7 mouse cellular contexts compared by ENCODE assay signal in the genomic region with DNA sequence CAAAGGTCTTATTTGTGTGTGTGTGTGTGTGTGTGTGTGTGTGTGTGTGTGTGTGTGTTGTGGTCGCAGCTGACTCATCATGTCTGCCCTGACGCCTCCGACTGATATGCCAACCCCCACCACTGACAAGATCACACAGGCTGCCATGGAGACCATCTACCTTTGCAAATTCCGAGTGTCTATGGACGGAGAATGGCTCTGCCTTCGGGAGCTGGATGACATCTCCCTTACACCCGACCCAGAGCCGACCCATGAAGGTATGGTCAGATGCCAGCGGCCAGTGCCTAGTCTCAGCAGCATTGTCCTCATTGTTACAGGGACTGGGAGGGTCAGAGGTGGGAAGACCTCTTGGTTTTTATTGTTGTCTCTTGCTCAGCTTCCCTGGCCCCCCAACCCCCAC. TPM values are rescaled to one million over a fixed set of nuclear protein-coding genes. Genes with fewer than 3 reads are reported as not detected.
A peak's percentile ranks its signal among the peaks of the same experiment; 100 is the strongest.
DNase-seq lines count a peak whose midpoint lies in the region; ATAC-seq and TF ChIP-seq lines count a peak whose summit lies in the region.

No protein-coding gene starts in this region.

- no peak for ATAC-seq in lung, embryonic 14.5 days (ENCODE audit: insufficient read depth)
- peak; percentile 21 for ATAC-seq in hindbrain, embryonic 14.5 days (ENCODE audit: low FRiP score)
- ATAC-seq in neural tube, embryonic 11.5 days (ENCODE audit: insufficient read depth, low FRiP score, low TSS enrichment): peak; percentile 69

- no peak for TF ChIP-seq CTCF in lung, embryonic 14.5 days (IDR thresholded peaks at IDR 0.05; ENCODE audit: low read depth)

- WGBS in lung, embryonic 14.5 days: 46% methylated on average over 9 of the region's 9 CpGs
- WGBS in hindbrain, embryonic 14.5 days: 5% methylated on average over 9 of the region's 9 CpGs
- 30% methylated on average over 9 of the region's 9 CpGs for WGBS in neural tube, embryonic 11.5 days

- H3K4me1 ChIP-seq in lung, embryonic 14.5 days (ENCODE audit: insufficient read depth): peaks cover 16% of the 10 kb centered on the region
- peaks cover 37% of the 10 kb centered on the region for H3K4me1 ChIP-seq in hindbrain, embryonic 14.5 days (replicated peaks; ENCODE audit: control insufficient read depth, insufficient read depth, low read length)
- peaks cover 22% of the 10 kb centered on the region for H3K4me1 ChIP-seq in neural tube, embryonic 11.5 days (ENCODE audit: control insufficient read depth, insufficient read depth, low read length)

- H3K4me2 ChIP-seq in lung, embryonic 14.5 days: peak overlapping the region; percentile 12; the same call in 1 of the 2 replicates
- H3K4me2 ChIP-seq in hindbrain, embryonic 14.5 days (replicated peaks): peak overlapping the region; percentile 94
- H3K4me2 ChIP-seq in neural tube, embryonic 11.5 days (ENCODE audit: low read depth): peak overlapping the region; percentile 45

- H3K9ac ChIP-seq in lung, embryonic 14.5 days: no peak overlapping the region
- peak overlapping the region; percentile 86 for H3K9ac ChIP-seq in hindbrain, embryonic 14.5 days
- peak overlapping the region; percentile 55 for H3K9ac ChIP-seq in neural tube, embryonic 11.5 days (ENCODE audit: low read length)

- no peak overlapping the region for H3K27ac ChIP-seq in lung, embryonic 14.5 days (ENCODE audit: low read depth)
- H3K27ac ChIP-seq in hindbrain, embryonic 14.5 days: peak overlapping the region; percentile 84
- 0 out of 2 replicates have a peak overlapping the region, but pooled peaks have one; percentile 34 for H3K27ac ChIP-seq in neural tube, embryonic 11.5 days (ENCODE audit: low read depth, low read length)

- no peak overlapping the region for H3K4me3 ChIP-seq in lung, embryonic 14.5 days (ENCODE audit: low read depth, low read length)
- H3K4me3 ChIP-seq in hindbrain, embryonic 14.5 days (replicated peaks; ENCODE audit: low read length): peak overlapping the region; percentile 74
- peak overlapping the region; percentile 48 for H3K4me3 ChIP-seq in neural tube, embryonic 11.5 days (ENCODE audit: low read depth, low read length)

- H3K27me3 ChIP-seq in lung, embryonic 14.5 days (ENCODE audit: insufficient read depth, low read length): no peaks in the 10 kb centered on the region
- H3K27me3 ChIP-seq in hindbrain, embryonic 14.5 days (ENCODE audit: control insufficient read depth, insufficient read depth, low read length): no peaks in the 10 kb centered on the region
- no peaks in the 10 kb centered on the region for H3K27me3 ChIP-seq in neural tube, embryonic 11.5 days (ENCODE audit: control insufficient read depth, insufficient read depth, low read length)

- no peaks in the 10 kb centered on the region for H3K9me3 ChIP-seq in lung, embryonic 14.5 days (ENCODE audit: low read depth, low read length)
- no peaks in the 10 kb centered on the region for H3K9me3 ChIP-seq in hindbrain, embryonic 14.5 days (ENCODE audit: control insufficient read depth, low read length)
- no peaks in the 10 kb centered on the region for H3K9me3 ChIP-seq in neural tube, embryonic 11.5 days (ENCODE audit: control insufficient read depth, low read length)

- H3K36me3 ChIP-seq in lung, embryonic 14.5 days (ENCODE audit: insufficient read depth): no peaks in the 10 kb centered on the region
- 0 out of 2 replicates have a peak, but pooled peaks cover 7% of the 10 kb centered on the region for H3K36me3 ChIP-seq in hindbrain, embryonic 14.5 days (replicated peaks; ENCODE audit: control insufficient read depth, insufficient read depth)
- no peaks in the 10 kb centered on the region for H3K36me3 ChIP-seq in neural tube, embryonic 11.5 days (ENCODE audit: control insufficient read depth, insufficient read depth, low read length)

- DNase-seq in lung, embryonic 14.5 days: no peak
- DNase-seq in lung, adult 18-20 months: no peak
- DNase-seq in embryo, embryonic 10.5 days (ENCODE audit: low spot score): peak; percentile 53
- peak; percentile 51 for DNase-seq in hindbrain, embryonic 14.5 days (ENCODE audit: low spot score)
- DNase-seq in neural tube, embryonic 11.5 days (ENCODE audit: low spot score): peak; percentile 53
- no peak for DNase-seq in gastrocnemius, postnatal 4 days (ENCODE audit: low spot score in 2 of 2)
- no peak for DNase-seq in thymus, postnatal 0 days (ENCODE audit: low spot score)

RNA-seq across cellular contexts. Expression of gene Rufy3, which starts 19.2 kb away (rescaled TPM):
- 11.9 and 14.0 TPM in 2 replicates for polyA plus RNA-seq in lung, embryonic 14.5 days (2014; fragmentation: Nextera tagmentation; extraction: Ambion mirVana)
- 300 and 303 TPM in 2 replicates for polyA plus RNA-seq in hindbrain, embryonic 14.5 days (2014; fragmentation: Nextera tagmentation; extraction: Ambion mirVana)
- polyA plus RNA-seq in neural tube, embryonic 11.5 days (2014; fragmentation: Nextera tagmentation; extraction: Ambion mirVana): 130 and 134 TPM in 2 replicates
- 10 to 100 TPM; 13.8 to 14.5 TPM for total RNA-seq in gastrocnemius, postnatal 4 days (2021)
- polyA plus RNA-seq in thymus, postnatal 0 days (2015; fragmentation: Nextera tagmentation; extraction: Ambion mirVana): 6.7 and 8.4 TPM in 2 replicates

RNA-seq across cellular contexts. Expression of gene Utp3, which starts 29.8 kb away (rescaled TPM):
- 66.8 and 67.9 TPM in 2 replicates for polyA plus RNA-seq in lung, embryonic 14.5 days (2014; fragmentation: Nextera tagmentation; extraction: Ambion mirVana)
- polyA plus RNA-seq in hindbrain, embryonic 14.5 days (2014; fragmentation: Nextera tagmentation; extraction: Ambion mirVana): 35.6 and 36.6 TPM in 2 replicates
- 69.9 and 71.0 TPM in 2 replicates for polyA plus RNA-seq in neural tube, embryonic 11.5 days (2014; fragmentation: Nextera tagmentation; extraction: Ambion mirVana)
- total RNA-seq in gastrocnemius, postnatal 4 days (2021): 10 to 100 TPM; 34.1 to 35.1 TPM
- polyA plus RNA-seq in thymus, postnatal 0 days (2015; fragmentation: Nextera tagmentation; extraction: Ambion mirVana): 76.9 and 85.8 TPM in 2 replicates

RNA-seq across cellular contexts. Expression of gene Jchain, which starts 56.4 kb away (rescaled TPM):
- polyA plus RNA-seq in lung, embryonic 14.5 days (2014; fragmentation: Nextera tagmentation; extraction: Ambion mirVana): 0.22 TPM in 1 of 2 replicates, not detected in the other
- polyA plus RNA-seq in hindbrain, embryonic 14.5 days (2014; fragmentation: Nextera tagmentation; extraction: Ambion mirVana): 0.23 and 0.26 TPM in 2 replicates
- 0.21 and 0.34 TPM in 2 replicates for polyA plus RNA-seq in neural tube, embryonic 11.5 days (2014; fragmentation: Nextera tagmentation; extraction: Ambion mirVana)
- under 1 TPM; 0.31 to 0.32 TPM for total RNA-seq in gastrocnemius, postnatal 4 days (2021)
- 0.42 and 0.44 TPM in 2 replicates for polyA plus RNA-seq in thymus, postnatal 0 days (2015; fragmentation: Nextera tagmentation; extraction: Ambion mirVana)

Comparison
In these comparisons a context has a peak if more than half of its experiments do, and no peak if none do; other contexts are left out.
1. DNase-seq: peak in embryo, embryonic 10.5 days (single experiment), hindbrain, embryonic 14.5 days (single experiment) and neural tube, embryonic 11.5 days (single experiment); none in lung, embryonic 14.5 days (single experiment), lung, adult 18-20 months (0 of 2), gastrocnemius, postnatal 4 days (0 of 2) and thymus, postnatal 0 days (single experiment).
2. H3K4me2 ChIP-seq: peak in every context shown above with its lines; median percentile 94 in hindbrain, embryonic 14.5 days; 45 in neural tube, embryonic 11.5 days; 12 in lung, embryonic 14.5 days.